Mouse (Mus musculus) lung, postnatal 0 days (tissue): Measurements from ENCODE around the gene Hectd2.

Source experiments
- CTCF ChIP-seq: IDR thresholded peaks from 2 replicates; pipeline ENCODE4 v1.5.1; 2016; ENCODE audit warnings: antibody characterized with exemption, mild to moderate bottlenecking
- EP300 ChIP-seq: IDR thresholded peaks from 2 replicates; pipeline ENCODE4 v1.6.1; 2016; ENCODE audit warnings: antibody characterized with exemption, mild to moderate bottlenecking, control low read depth

GRCm38 (mm10) chr19:36668881-36669639, 114.6 kb downstream of the Hectd2 start:
- no peak for TF ChIP-seq CTCF
- TF ChIP-seq EP300 = no peak
